Mouse (Mus musculus) liver, postnatal 0 days (tissue): ENCODE measurements around the gene Pcyt1a.

Experiments
- CTCF ChIP-seq: sonication (generic); IDR thresholded peaks from 2 replicates; pipeline ENCODE4 v1.5.1; 2016; ENCODE audit warnings: antibody characterized with exemption, low read depth
- EP300 ChIP-seq: IDR thresholded peaks from 2 replicates; pipeline ENCODE4 v1.6.1; 2016; ENCODE audit warnings: antibody characterized with exemption, low read depth, mild to moderate bottlenecking

DNA sequence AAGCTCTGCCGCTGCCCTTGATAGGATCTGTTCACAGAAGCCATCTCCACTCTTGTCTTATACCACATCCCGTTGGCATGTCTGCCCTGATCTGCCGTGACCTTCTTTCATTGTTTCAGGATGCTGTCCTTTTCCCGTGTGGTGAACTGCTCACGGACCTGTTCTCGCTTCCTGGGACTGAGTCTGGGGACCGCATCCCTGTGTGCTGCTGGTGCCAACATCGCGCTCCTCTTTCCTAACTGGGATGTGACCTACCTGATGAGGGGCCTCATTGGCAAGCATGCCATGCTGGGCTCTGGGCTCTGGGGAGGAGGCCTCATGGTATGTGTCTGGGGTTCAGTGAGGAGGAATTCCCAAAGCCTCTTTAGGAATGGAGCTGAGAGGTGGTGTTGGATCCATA is 25.0 kb upstream of the Pcyt1a start:
- TF ChIP-seq CTCF (no peak), EP300 (no peak)
